Mouse (Mus musculus) heart, postnatal 0 days (tissue): ENCODE measurements around the gene E130208F15Rik.

ENCODE experiments used
- CTCF ChIP-seq: IDR thresholded peaks from 2 replicates; pipeline ENCODE4 v1.5.1; 2016; ENCODE audit warnings: antibody characterized with exemption, control low read depth, low read depth
- EP300 ChIP-seq: IDR thresholded peaks from 2 replicates; pipeline ENCODE4 v1.6.1; 2016; ENCODE audit warnings: antibody characterized with exemption, low read depth

DNA sequence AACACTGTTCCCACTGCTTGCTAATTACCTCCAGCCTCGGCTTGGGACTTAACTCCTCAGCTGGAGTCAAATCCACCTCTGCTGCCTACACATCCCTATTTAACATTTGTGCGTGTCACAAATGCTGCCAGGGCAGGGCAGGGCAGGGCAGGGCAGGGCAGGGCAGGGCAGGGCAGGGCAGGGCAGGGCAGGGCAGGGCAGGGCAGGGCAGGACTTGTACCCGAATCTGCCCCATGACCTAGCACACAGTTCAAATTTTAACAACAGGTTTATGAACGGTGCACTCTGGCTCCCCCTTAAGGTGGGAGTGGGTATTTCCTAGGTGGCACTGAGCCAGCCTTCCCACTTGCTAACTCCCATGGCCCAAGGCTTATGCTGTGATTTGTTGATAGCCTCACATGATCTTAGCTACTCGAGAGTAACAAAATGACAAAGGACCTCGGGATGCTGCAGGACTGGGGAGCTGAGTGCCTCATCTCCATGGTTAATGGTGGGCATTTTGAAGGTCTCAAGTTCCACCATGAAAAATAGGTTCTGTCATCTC lies 31.8 kb downstream of the E130208F15Rik start:
- peak; percentile 65 for TF ChIP-seq CTCF
- no peak for TF ChIP-seq EP300
